Mouse (Mus musculus) heart, postnatal 0 days (tissue): ENCODE results near the gene Pik3c2b.

Experiments
- CTCF ChIP-seq: IDR thresholded peaks from 2 replicates; pipeline ENCODE4 v1.5.1; 2016; ENCODE audit warnings: antibody characterized with exemption, control low read depth, low read depth
- EP300 ChIP-seq: IDR thresholded peaks from 2 replicates; pipeline ENCODE4 v1.6.1; 2016; ENCODE audit warnings: antibody characterized with exemption, low read depth

DNA sequence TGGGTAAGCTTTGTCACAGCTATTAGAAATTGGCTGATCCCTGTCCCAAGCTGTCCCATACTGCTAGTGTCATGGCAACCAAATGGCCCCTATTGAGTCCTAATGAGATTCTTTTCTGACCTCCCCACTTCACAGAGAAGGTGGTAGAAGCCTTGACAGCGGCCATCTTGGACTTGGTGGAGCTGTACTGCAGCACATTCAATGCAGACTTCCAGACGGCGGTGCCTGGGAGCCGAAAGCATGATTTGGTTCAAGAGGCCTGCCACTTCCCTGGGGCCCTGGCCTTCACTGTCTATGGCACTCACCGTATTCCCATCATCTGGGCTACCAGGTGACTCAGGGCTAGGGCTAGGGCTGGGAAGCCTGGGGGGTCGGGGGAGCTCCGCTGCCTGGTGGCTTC is 34.0 kb downstream of the Pik3c2b start:
- no peak for TF ChIP-seq CTCF
- TF ChIP-seq EP300, result no peak
